Mouse (Mus musculus): ENCODE results near the gene Map7. TPM values are rescaled to one million over a fixed set of nuclear protein-coding genes. Genes with fewer than 3 reads are reported as not detected.

The Map7 gene
- polyA plus RNA-seq, 1 experiment = 30.0 TPM

- no peak for DNase-seq
- no peak for TF ChIP-seq POLR2A (IDR thresholded peaks at IDR 0.05; ENCODE audit: low read depth, low read length)
- no peak for TF ChIP-seq CTCF (conservative IDR thresholded peaks at IDR 0.05; ENCODE audit: insufficient read depth, insufficient read length, low read depth, low read length)
- Histone ChIP-seq H3K27me3 (replicated peaks; ENCODE audit: control insufficient read depth, insufficient read depth, low read length) (no peaks in the 10 kb centered on the region), H3K4me3 (ENCODE audit: insufficient read depth, low read depth, low read length) (no peak overlapping the region), H3K27ac (ENCODE audit: insufficient read depth, low read depth, low read length) (no peak overlapping the region), H3K4me1 (ENCODE audit: control insufficient read depth, insufficient read depth, low read length) (peaks cover 8% of the 10 kb centered on the region; the same call in 1 of the 2 replicates), H3K36me3 (ENCODE audit: control insufficient read depth, insufficient read depth, low read length) (no peaks in the 10 kb centered on the region)
- 65% methylated on average over 6 of the region's 6 CpGs for WGBS
Measured at GRCm38 (mm10) chr10:20240858-20241257, 92.6 kb downstream of the Map7 start.

GRCm38 (mm10) chr10:20243321-20243720 lies 95.0 kb downstream of the Map7 start:
- H3K4me3 ChIP-seq (ENCODE audit: insufficient read depth, low read depth, low read length) = no peak overlapping the region
- DNase-seq = peak; percentile 29
- TF ChIP-seq POLR2A (IDR thresholded peaks at IDR 0.05; ENCODE audit: low read depth, low read length) = no peak
- no peak for TF ChIP-seq CTCF (conservative IDR thresholded peaks at IDR 0.05; ENCODE audit: insufficient read depth, insufficient read length, low read depth, low read length)
- WGBS = 73% methylated on average over 7 of the region's 7 CpGs
- peaks cover 4% of the 10 kb centered on the region; the same call in 1 of the 2 replicates for H3K4me1 ChIP-seq (ENCODE audit: control insufficient read depth, insufficient read depth, low read length)
- no peaks in the 10 kb centered on the region for H3K27me3 ChIP-seq (replicated peaks; ENCODE audit: control insufficient read depth, insufficient read depth, low read length)
- no peaks in the 10 kb centered on the region for H3K36me3 ChIP-seq (ENCODE audit: control insufficient read depth, insufficient read depth, low read length)
- H3K27ac ChIP-seq (ENCODE audit: insufficient read depth, low read depth, low read length) = no peak overlapping the region

GRCm38 (mm10) chr10:20245082-20245481 lies 96.8 kb downstream of the Map7 start:
- Histone ChIP-seq H3K27me3 (replicated peaks; ENCODE audit: control insufficient read depth, insufficient read depth, low read length) (no peaks in the 10 kb centered on the region), H3K27ac (ENCODE audit: insufficient read depth, low read depth, low read length) (no peak overlapping the region), H3K4me1 (ENCODE audit: control insufficient read depth, insufficient read depth, low read length) (peaks cover 4% of the 10 kb centered on the region; the same call in 1 of the 2 replicates), H3K4me3 (ENCODE audit: insufficient read depth, low read depth, low read length) (no peak overlapping the region), H3K36me3 (ENCODE audit: control insufficient read depth, insufficient read depth, low read length) (no peaks in the 10 kb centered on the region)
- TF ChIP-seq CTCF (conservative IDR thresholded peaks at IDR 0.05; ENCODE audit: insufficient read depth, insufficient read length, low read depth, low read length) (no peak), POLR2A (IDR thresholded peaks at IDR 0.05; ENCODE audit: low read depth, low read length) (no peak)
- 83% methylated on average over 11 of the region's 11 CpGs for WGBS
- no peak for DNase-seq

GRCm38 (mm10) chr10:20249091-20249490 lies 100.8 kb downstream of the Map7 start:
- TF ChIP-seq CTCF (conservative IDR thresholded peaks at IDR 0.05; ENCODE audit: insufficient read depth, insufficient read length, low read depth, low read length) (no peak), POLR2A (IDR thresholded peaks at IDR 0.05; ENCODE audit: low read depth, low read length) (no peak)
- H3K27ac ChIP-seq (ENCODE audit: insufficient read depth, low read depth, low read length) = no peak overlapping the region
- no peaks in the 10 kb centered on the region for H3K27me3 ChIP-seq (replicated peaks; ENCODE audit: control insufficient read depth, insufficient read depth, low read length)
- no peak overlapping the region for H3K4me3 ChIP-seq (ENCODE audit: insufficient read depth, low read depth, low read length)
- DNase-seq = peak; percentile 54
- H3K4me1 ChIP-seq (ENCODE audit: control insufficient read depth, insufficient read depth, low read length) = no peaks in the 10 kb centered on the region; the same call in 1 of the 2 replicates
- WGBS = 87% methylated on average over 10 of the region's 10 CpGs
- no peaks in the 10 kb centered on the region for H3K36me3 ChIP-seq (ENCODE audit: control insufficient read depth, insufficient read depth, low read length)

DNA sequence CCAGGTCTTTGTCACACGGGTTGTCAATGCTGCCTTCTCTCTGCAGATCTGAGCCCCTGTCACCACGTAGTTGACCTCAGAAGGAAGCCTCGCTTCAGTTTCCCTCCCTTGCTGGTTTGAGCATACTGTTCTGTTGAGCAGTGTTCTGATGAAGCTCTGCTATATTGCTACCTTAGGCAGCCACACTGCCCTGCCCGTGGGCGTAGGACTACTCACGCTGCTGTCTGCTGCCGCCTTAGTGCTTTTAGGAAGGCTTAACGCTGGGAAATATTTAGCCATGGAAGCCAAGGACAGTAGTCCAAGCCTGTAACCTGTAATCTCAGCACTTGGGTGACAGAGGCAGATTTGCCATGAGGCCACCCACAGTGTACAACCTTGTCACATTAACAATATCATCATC lies 107.3 kb downstream of the Map7 start:
- H3K27ac ChIP-seq (ENCODE audit: insufficient read depth, low read depth, low read length) = no peak overlapping the region
- H3K4me1 ChIP-seq (ENCODE audit: control insufficient read depth, insufficient read depth, low read length) = no peaks in the 10 kb centered on the region; the same call in 1 of the 2 replicates
- H3K36me3 ChIP-seq (ENCODE audit: control insufficient read depth, insufficient read depth, low read length) = no peaks in the 10 kb centered on the region
- DNase-seq = no peak
- WGBS = 84% methylated on average over 8 of the region's 8 CpGs
- TF ChIP-seq CTCF (conservative IDR thresholded peaks at IDR 0.05; ENCODE audit: insufficient read depth, insufficient read length, low read depth, low read length) = no peak
- TF ChIP-seq POLR2A (IDR thresholded peaks at IDR 0.05; ENCODE audit: low read depth, low read length) = no peak
- H3K4me3 ChIP-seq (ENCODE audit: insufficient read depth, low read depth, low read length) = no peak overlapping the region
- H3K27me3 ChIP-seq (replicated peaks; ENCODE audit: control insufficient read depth, insufficient read depth, low read length) = no peaks in the 10 kb centered on the region

DNA sequence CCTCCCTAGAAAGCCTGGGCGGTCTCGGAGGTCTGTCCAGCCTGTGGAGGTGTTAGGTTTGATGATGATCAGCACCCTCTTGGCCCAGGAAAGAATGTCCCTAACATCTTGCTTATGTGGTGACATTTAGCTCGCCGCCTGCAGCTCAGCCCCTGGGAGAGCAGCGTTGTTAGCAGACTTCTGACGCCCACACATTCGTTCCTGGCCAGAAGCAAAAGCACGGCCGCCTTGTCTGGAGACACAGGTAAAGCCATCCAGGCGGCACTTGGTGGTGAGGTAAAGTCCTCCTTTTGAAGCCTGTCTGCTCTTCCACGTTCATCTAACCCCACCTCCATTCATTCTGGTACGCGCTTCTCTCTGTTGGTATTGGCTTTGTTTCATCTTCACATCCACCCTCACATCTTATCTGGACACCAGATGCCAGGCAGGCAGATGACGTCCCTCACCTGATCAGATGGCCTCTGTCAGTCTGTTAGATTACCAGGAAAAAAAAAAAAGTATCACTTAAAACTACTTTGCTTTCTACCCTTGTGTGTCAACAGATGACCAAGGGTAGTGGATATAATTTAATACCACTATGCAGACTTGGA lies 108.9 kb downstream of the Map7 start:
- Histone ChIP-seq H3K36me3 (ENCODE audit: control insufficient read depth, insufficient read depth, low read length) (no peaks in the 10 kb centered on the region), H3K27ac (ENCODE audit: insufficient read depth, low read depth, low read length) (no peak overlapping the region), H3K4me3 (ENCODE audit: insufficient read depth, low read depth, low read length) (no peak overlapping the region), H3K27me3 (replicated peaks; ENCODE audit: control insufficient read depth, insufficient read depth, low read length) (no peaks in the 10 kb centered on the region), H3K4me1 (ENCODE audit: control insufficient read depth, insufficient read depth, low read length) (no peaks in the 10 kb centered on the region; the same call in 1 of the 2 replicates)
- DNase-seq = no peak
- TF ChIP-seq CTCF (conservative IDR thresholded peaks at IDR 0.05; ENCODE audit: insufficient read depth, insufficient read length, low read depth, low read length) (no peak), POLR2A (IDR thresholded peaks at IDR 0.05; ENCODE audit: low read depth, low read length) (no peak)
- WGBS = 76% methylated on average over 14 of the region's 14 CpGs

DNA sequence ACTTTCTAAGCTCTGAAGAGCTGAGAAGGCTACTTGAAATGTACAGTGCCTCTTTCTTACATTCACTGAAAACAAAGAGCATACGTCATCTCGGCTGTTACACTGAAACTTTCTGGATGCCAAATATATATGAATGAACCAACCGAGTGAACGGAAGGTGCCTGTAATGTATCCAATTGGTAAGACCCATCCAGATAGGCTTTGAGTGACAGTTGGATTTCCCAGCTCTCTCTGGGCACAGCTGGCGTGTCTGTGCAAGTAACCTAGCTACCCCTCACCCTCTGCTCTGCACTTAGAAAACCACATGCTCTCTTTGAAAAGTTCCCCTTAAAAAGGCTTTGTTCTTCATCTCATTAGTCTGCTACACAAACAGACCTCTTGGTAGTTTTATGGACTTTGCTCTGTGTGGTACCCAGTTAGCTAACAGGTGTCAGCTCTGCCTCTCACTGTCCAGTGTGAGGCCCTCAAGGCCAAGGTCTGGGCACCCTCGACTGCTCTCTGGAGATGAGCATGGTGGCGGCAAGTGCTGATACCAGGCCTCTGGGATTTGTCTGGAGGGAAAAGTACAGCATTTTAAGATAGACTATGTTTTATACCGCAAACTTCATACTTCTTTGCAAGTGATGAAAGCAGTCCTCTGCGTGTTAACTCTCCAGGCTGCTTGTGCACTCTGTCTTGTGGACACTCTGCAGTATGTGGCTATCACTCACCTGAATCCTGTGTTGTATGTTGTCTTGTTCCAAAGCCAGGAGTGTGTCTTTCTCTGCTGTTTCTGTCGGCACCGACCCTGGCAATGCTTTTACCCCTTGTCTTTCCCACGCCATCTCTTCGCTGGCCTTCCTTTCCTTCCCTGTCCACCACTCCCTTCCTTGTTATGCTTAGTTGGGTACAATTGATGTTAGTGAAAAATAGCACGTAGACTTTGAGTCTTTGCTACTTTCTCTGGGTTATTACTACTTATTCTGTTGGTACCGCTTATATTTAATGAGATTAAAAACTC lies 109.8 kb downstream of the Map7 start:
- no peak overlapping the region for H3K4me3 ChIP-seq (ENCODE audit: insufficient read depth, low read depth, low read length)
- TF ChIP-seq POLR2A (IDR thresholded peaks at IDR 0.05; ENCODE audit: low read depth, low read length) (no peak), CTCF (conservative IDR thresholded peaks at IDR 0.05; ENCODE audit: insufficient read depth, insufficient read length, low read depth, low read length) (no peak)
- H3K27ac ChIP-seq (ENCODE audit: insufficient read depth, low read depth, low read length) = no peak overlapping the region; the same call in 1 of the 2 replicates
- DNase-seq = peak; percentile 76
- no peaks in the 10 kb centered on the region for H3K27me3 ChIP-seq (replicated peaks; ENCODE audit: control insufficient read depth, insufficient read depth, low read length)
- no peaks in the 10 kb centered on the region; the same call in 1 of the 2 replicates for H3K4me1 ChIP-seq (ENCODE audit: control insufficient read depth, insufficient read depth, low read length)
- WGBS = 73% methylated on average over 15 of the region's 15 CpGs
- no peaks in the 10 kb centered on the region for H3K36me3 ChIP-seq (ENCODE audit: control insufficient read depth, insufficient read depth, low read length)
